Mouse (Mus musculus) activated CD4-positive, CD25-positive, alpha-beta regulatory T cell, adult 9 weeks (primary cell): Measurements from ENCODE around the gene Adat3. TPM values are rescaled to one million over a fixed set of nuclear protein-coding genes. Genes with fewer than 3 reads are reported as not detected.

Experiments used
- polyA plus RNA-seq: library from polyadenylated mRNA; unstranded; fragments of 100-300 nt; shearing (Covaris generic); gene quantifications from one replicate; pipeline ENCODE4 v1.2.1, GENCODE M21; 2017

Gene Adat3
- 4.6 TPM for polyA plus RNA-seq

GRCm38 (mm10) chr10:80602698-80603325, at the start of gene Adat3, which contains the start of gene Scamp4:
Gene Adat3, plus strand, starts transcription at chr10:80602880.
Gene Scamp4, plus strand, starts transcription at chr10:80602872.

DNA sequence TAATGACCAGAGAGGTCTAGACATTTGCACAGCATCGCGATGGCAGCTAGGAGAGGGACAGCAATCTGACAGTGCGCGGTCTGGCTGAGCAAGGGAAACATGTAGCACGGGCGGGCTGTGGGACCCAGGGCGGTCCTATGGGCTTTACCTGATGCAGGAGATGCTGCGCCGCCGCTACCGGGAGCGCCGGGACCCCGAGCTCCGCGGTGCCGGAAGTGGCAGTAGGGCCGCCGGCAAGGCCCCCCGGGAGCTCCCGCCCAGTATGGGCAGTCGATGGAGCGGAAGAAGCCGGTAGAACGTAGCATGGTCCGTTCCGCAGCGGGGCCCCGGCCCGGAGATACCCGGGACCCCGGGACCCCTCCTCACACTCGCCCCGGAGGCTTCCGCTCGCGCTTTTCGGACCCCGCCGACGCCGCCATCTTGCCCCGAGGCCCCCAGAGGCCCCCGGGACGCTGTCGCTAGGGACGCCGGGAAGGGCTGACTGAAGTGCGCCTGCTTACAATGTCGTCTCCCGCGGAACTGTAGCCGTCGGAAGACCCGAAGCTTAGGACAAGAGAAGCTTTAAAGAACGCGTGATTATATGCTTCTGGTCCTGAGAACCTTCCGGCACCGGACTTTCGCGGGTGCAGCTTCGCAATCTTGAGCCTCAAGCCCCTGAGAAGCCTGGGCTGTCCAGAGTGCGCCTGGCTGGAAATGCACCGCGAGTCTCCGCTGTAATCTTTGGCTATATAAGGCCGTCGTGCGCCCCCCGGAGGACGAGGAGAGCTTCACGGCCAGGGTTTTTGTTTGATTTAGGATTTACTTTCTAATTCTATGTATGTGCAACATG, 41.4 kb upstream of the Adat3 start, which contains the start of gene Rexo1:
Gene Rexo1, minus strand, starts transcription at position 445 of the 829 bp plus-strand sequence.

DNA sequence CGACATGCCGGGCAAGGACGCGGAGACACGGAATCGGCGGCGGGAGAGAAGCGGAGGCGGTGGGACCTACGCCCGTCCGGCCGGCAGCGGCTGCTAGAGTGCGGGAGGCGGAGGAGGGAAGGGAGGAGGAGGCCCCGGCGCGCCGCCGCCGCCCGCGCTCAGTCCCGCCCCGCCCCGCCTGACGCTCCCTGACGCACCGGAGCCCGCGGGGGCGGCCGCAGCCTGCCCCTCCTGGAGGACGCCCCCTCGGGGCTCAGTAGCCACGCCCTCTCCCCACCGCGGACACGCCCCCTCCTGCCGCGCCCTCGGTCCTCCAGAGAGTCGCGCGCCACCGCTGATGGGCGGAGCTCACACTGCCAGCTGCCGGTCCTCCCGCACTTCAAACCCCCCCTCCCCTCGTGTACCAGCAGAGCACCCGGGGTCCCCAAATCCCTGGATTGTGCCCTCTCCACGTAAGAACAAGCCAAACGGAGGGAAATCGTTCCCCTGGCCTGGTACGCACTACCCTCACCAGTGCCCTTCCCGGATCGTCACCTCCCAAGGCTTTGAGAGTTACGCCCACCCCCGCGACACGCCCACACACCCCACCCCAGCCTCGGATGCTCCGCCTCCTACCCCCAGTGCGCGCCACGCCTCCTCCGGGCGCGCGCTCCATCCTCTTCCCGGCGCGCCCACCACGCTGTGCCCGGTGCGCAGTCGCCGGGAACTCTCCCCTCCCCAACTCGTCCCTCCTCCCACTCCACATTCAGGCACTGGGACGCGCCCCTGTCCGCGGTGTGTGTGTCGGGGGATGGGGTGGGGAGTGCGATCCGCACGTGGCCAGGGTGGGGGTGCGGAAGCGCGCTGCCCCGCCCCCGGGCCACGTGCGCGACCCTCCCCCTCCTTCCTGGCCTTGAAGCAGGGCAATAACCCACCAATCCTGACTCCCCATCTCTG, 25.2 kb upstream of the Adat3 start, which contains the start of gene Klf16:
Gene Klf16, minus strand, starts transcription at position 127 of the 936 bp plus-strand sequence.

GRCm38 (mm10) chr10:80589879-80590854, 12.5 kb upstream of the Adat3 start, which contains the start of gene Abhd17a:
Gene Abhd17a, minus strand, starts transcription at chr10:80590341.

GRCm38 (mm10) chr10:80605721-80606120, 3.0 kb downstream of the Adat3 start, which contains the start of gene Gm49322:
Gene Gm49322, plus strand, starts transcription at chr10:80606021.

GRCm38 (mm10) chr10:80622661-80623456, 20.2 kb downstream of the Adat3 start, which contains the start of gene Csnk1g2:
Gene Csnk1g2, plus strand, starts transcription at chr10:80622838.

DNA sequence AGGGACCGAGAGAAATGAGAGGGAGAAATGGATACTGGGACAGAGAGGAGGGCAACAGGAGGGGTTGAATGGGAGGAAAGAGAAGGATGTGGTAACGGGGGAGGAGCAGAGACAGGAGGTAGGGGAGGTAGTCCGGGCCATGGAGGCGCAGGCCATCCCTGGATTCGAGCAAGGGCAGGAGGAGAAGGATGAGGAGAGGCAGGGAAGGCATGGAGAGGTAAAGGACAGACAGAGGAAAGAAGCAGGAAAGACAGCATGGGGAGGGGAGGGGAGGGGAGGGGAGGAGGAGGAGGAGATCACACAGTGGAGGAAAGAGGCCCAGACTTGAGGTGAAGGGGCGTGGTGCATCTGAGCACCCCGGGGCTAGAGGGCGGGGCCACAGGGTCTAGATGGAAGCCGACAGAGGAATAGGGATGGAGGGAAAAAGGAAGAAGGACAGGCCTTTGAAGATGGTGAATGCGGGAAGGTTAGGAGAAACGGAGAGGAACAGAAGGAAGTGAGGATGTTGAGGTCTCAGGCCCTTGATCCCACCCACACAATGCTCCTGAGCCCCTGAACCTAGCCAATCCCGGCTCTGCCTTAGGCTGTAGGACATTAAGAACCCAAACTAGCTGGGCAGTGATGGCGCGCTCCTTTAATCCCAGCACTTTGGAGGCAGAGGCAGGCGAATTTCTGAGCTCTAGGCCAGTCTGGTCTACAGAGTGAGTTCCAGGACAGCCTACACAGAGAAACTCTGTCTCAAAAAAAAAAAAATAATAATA, 54.4 kb downstream of the Adat3 start, which contains the start of gene Btbd2:
Gene Btbd2, minus strand, starts transcription at position 209 of the 761 bp plus-strand sequence.

Other genes with a start within 250 kb of the Adat3 start
- not detected for gene Plk5, start 246.4 kb upstream of the Adat3 start, polyA plus RNA-seq
- 0.16 TPM for gene Mex3d, start 215.2 kb upstream of the Adat3 start, polyA plus RNA-seq
- gene Mbd3, start 203.3 kb upstream of the Adat3 start, polyA plus RNA-seq: 36.7 TPM
- 302 TPM for gene Uqcr11, start 196.1 kb upstream of the Adat3 start, polyA plus RNA-seq
- 23.0 TPM for gene Tcf3, start 169.2 kb upstream of the Adat3 start, polyA plus RNA-seq
- not detected for gene Onecut3, start 108.0 kb upstream of the Adat3 start, polyA plus RNA-seq
- 0.07 TPM for gene Atp8b3, start 63.8 kb upstream of the Adat3 start, polyA plus RNA-seq
- 47.1 TPM for gene Rexo1, start 41.3 kb upstream of the Adat3 start, polyA plus RNA-seq
- gene Klf16, start 25.6 kb upstream of the Adat3 start, polyA plus RNA-seq: 1.1 TPM
- gene Abhd17a, start 12.5 kb upstream of the Adat3 start, polyA plus RNA-seq: 28.7 TPM
- gene Scamp4, start within 50 bp of the Adat3 start, polyA plus RNA-seq: 115 TPM
- 12.7 TPM for gene Gm49322, start 3.1 kb downstream of the Adat3 start, polyA plus RNA-seq
- 8.2 TPM for gene Csnk1g2, start 20.0 kb downstream of the Adat3 start, polyA plus RNA-seq
- 2.7 TPM for gene Btbd2, start 54.2 kb downstream of the Adat3 start, polyA plus RNA-seq
- 19.0 TPM for gene Mknk2, start 75.2 kb downstream of the Adat3 start, polyA plus RNA-seq
- 412 TPM for gene Mob3a, start 99.1 kb downstream of the Adat3 start, polyA plus RNA-seq
- gene Izumo4, start 99.3 kb downstream of the Adat3 start, polyA plus RNA-seq: 148 TPM
- gene Ap3d1, start 139.4 kb downstream of the Adat3 start, polyA plus RNA-seq: 42.7 TPM
- gene Dot1l, start 152.3 kb downstream of the Adat3 start, polyA plus RNA-seq: 8.4 TPM
- 75.0 TPM for gene Sf3a2, start 195.3 kb downstream of the Adat3 start, polyA plus RNA-seq
- gene Plekhj1, start 195.7 kb downstream of the Adat3 start, polyA plus RNA-seq: 206 TPM
- gene Amh, start 202.4 kb downstream of the Adat3 start, polyA plus RNA-seq: not detected
- not detected for gene Jsrp1, start 210.6 kb downstream of the Adat3 start, polyA plus RNA-seq
- 2,065 TPM for gene Oaz1, start 223.8 kb downstream of the Adat3 start, polyA plus RNA-seq
- not detected for gene Lingo3, start 241.2 kb downstream of the Adat3 start, polyA plus RNA-seq